Comparison of ENCODE assay signal across 17 mouse cellular contexts in the genomic region with DNA sequence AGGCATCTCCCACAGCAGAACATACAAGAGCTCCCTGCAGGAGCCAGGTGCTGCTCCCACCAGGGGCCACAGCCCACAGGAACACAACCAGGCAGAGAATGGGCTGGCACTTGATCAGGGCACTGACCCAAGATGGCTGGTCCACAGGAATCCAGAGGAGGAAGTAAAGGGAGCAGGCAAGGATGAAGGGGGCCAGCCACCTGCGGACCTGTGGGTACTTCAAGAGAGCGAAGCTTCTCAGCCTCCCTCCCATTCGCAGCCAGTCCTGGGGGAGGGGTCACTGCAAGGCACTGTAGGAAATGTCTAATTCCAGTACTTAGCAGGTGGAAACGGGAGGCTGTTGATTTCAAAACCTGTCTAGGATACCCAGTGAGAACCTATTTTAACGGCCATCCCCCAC. TPM values are rescaled to one million over a fixed set of nuclear protein-coding genes. Genes with fewer than 3 reads are reported as not detected.
DNase-seq lines count a peak whose midpoint lies in the region; ATAC-seq and TF ChIP-seq lines count a peak whose summit lies in the region.
"Had no signal": no experiment of that assay in that cellular context is flagged by ENCODE, and none has a peak within 500 bp of the region (broad histone marks: within the 10 kb centered on the region; RNA-seq: fewer than 3 reads in every experiment).

No protein-coding gene starts in this region.

- H3K9me3 ChIP-seq in lung, embryonic 14.5 days (ENCODE audit: low read depth, low read length) = no peaks in the 10 kb centered on the region
- H3K9me3 ChIP-seq in erythroblast, embryonic 14.5 days (ENCODE audit: control insufficient read depth, low read length) = no peaks in the 10 kb centered on the region
- H3K9me3 ChIP-seq in liver, embryonic 14.5 days (ENCODE audit: control insufficient read depth, low read length) = no peaks in the 10 kb centered on the region
- H3K9me3 ChIP-seq: embryonic facial prominence, embryonic 15.5 days; hindbrain, embryonic 13.5 days; neural tube, embryonic 13.5 days had no signal

- H3K27me3 ChIP-seq in lung, embryonic 14.5 days (ENCODE audit: insufficient read depth, low read length) = no peaks in the 10 kb centered on the region
- no peaks in the 10 kb centered on the region for H3K27me3 ChIP-seq in erythroblast, embryonic 14.5 days (ENCODE audit: control insufficient read depth)
- H3K27me3 ChIP-seq in liver, embryonic 14.5 days (ENCODE audit: control insufficient read depth, insufficient read depth, low read length) = no peaks in the 10 kb centered on the region
- H3K27me3 ChIP-seq: embryonic facial prominence, embryonic 15.5 days; hindbrain, embryonic 13.5 days; neural tube, embryonic 13.5 days had no signal

- H3K4me2 ChIP-seq in lung, embryonic 14.5 days = peak overlapping the region; percentile 3; the same call in 1 of the 2 replicates
- peak overlapping the region; percentile 95 for H3K4me2 ChIP-seq in liver, embryonic 14.5 days (ENCODE audit: low read depth)
- H3K4me2 ChIP-seq: embryonic facial prominence, embryonic 15.5 days; hindbrain, embryonic 13.5 days; neural tube, embryonic 13.5 days had no signal

- WGBS in lung, embryonic 14.5 days = 77% methylated on average over 5 of the region's 5 CpGs
- 17% methylated on average over 5 of the region's 5 CpGs for WGBS in liver, embryonic 14.5 days (ENCODE audit: insufficient replicate concordance)

- 0 out of 2 replicates have a peak, but pooled peaks have one; percentile 2 for ATAC-seq in lung, embryonic 14.5 days (ENCODE audit: insufficient read depth)
- ATAC-seq in liver, embryonic 14.5 days (ENCODE audit: insufficient read depth) = peak; percentile 54

- no peak for TF ChIP-seq EP300 in liver, embryonic 14.5 days (IDR thresholded peaks at IDR 0.05; ENCODE audit: low read depth)

- H3K4me1 ChIP-seq in lung, embryonic 14.5 days (ENCODE audit: insufficient read depth) = no peaks in the 10 kb centered on the region
- H3K4me1 ChIP-seq in erythroblast, embryonic 14.5 days (ENCODE audit: control insufficient read depth) = peaks cover 79% of the 10 kb centered on the region
- H3K4me1 ChIP-seq in liver, embryonic 14.5 days (replicated peaks; ENCODE audit: control insufficient read depth in 2 of 2, insufficient read depth in 2 of 2, low read length in 1 of 2) = peaks cover 31 to 39% of the 10 kb centered on the region in 2 experiments
- H3K4me1 ChIP-seq: embryonic facial prominence, embryonic 15.5 days; hindbrain, embryonic 13.5 days; neural tube, embryonic 13.5 days had no signal

- H3K4me3 ChIP-seq in lung, embryonic 14.5 days (ENCODE audit: low read depth, low read length) = peak overlapping the region; percentile 8; the same call in 1 of the 2 replicates
- peak overlapping the region; percentile 74 for H3K4me3 ChIP-seq in erythroblast, embryonic 14.5 days (replicated peaks)
- peak overlapping the region; percentile 69 to 71 for H3K4me3 ChIP-seq in liver, embryonic 14.5 days (ENCODE audit: insufficient read depth in 1 of 2, low read depth in 2 of 2, low read length in 2 of 2)
- H3K4me3 ChIP-seq: embryonic facial prominence, embryonic 15.5 days; hindbrain, embryonic 13.5 days; neural tube, embryonic 13.5 days had no signal

- TF ChIP-seq CTCF in lung, embryonic 14.5 days (IDR thresholded peaks at IDR 0.05; ENCODE audit: low read depth) = no peak
- TF ChIP-seq CTCF in liver, embryonic 14.5 days (IDR thresholded peaks at IDR 0.05; ENCODE audit: low read depth) = no peak

- H3K36me3 ChIP-seq in lung, embryonic 14.5 days (ENCODE audit: insufficient read depth) = peaks cover 58% of the 10 kb centered on the region
- peaks cover 93% of the 10 kb centered on the region for H3K36me3 ChIP-seq in erythroblast, embryonic 14.5 days (ENCODE audit: control insufficient read depth)
- H3K36me3 ChIP-seq in liver, embryonic 14.5 days (replicated peaks; ENCODE audit: control insufficient read depth, insufficient read depth, low read depth) = peaks cover 39% of the 10 kb centered on the region

- no peak overlapping the region; the same call in 1 of the 2 replicates for H3K9ac ChIP-seq in lung, embryonic 14.5 days
- H3K9ac ChIP-seq in liver, embryonic 14.5 days (replicated peaks) = peak overlapping the region; percentile 90
- H3K9ac ChIP-seq: embryonic facial prominence, embryonic 15.5 days; hindbrain, embryonic 13.5 days; neural tube, embryonic 13.5 days had no signal

- peak; percentile 63 for DNase-seq in cerebellum, adult 11-12 months
- no peak for DNase-seq in cerebellum, adult 11 months
- DNase-seq in lung, embryonic 14.5 days = no peak
- DNase-seq in lung, postnatal 10 days = no peak
- no peak for DNase-seq in liver, embryonic 14.5 days (ENCODE audit: low read depth in 3 of 3, low spot score in 3 of 3)
- no peak for DNase-seq in gastrocnemius, postnatal 25 days
- DNase-seq in frontal cortex, postnatal 25 days (ENCODE audit: low spot score in 2 of 2) = no peak
- DNase-seq: adrenal gland, postnatal 14 days; heart, adult 11 months; layer of hippocampus, adult 9-11 months; left cerebral cortex, postnatal 4 days; lung, postnatal 36 days; thymus, postnatal 14 days had no signal

- no peak overlapping the region for H3K27ac ChIP-seq in lung, embryonic 14.5 days (ENCODE audit: low read depth)
- H3K27ac ChIP-seq in liver, embryonic 14.5 days = peak overlapping the region; percentile 99
- H3K27ac ChIP-seq: embryonic facial prominence, embryonic 15.5 days; hindbrain, embryonic 13.5 days; neural tube, embryonic 13.5 days had no signal

RNA-seq across cellular contexts. Expression of gene Tmem86b, which starts 1.6 kb away (rescaled TPM):
- 1.0 and 1.3 TPM in 2 replicates for polyA plus RNA-seq in lung, embryonic 14.5 days (2014; fragmentation: Nextera tagmentation; extraction: Ambion mirVana)
- polyA plus RNA-seq in erythroblast, embryonic 14.5 days (2012) = 2.3 and 2.7 TPM in 2 replicates
- polyA plus RNA-seq in liver, embryonic 14.5 days (2012; rRNA removed) = 36.4 and 51.0 TPM in 2 replicates
- 30.5 and 32.9 TPM in 2 replicates for polyA plus RNA-seq in liver, embryonic 14.5 days (2014; fragmentation: Nextera tagmentation; extraction: Ambion mirVana)
- total RNA-seq in gastrocnemius, postnatal 25 days (2021) = 1 to 10 TPM; 2.4 to 3.0 TPM

RNA-seq across cellular contexts. Expression of gene Ptprh, which starts 25.7 kb away (rescaled TPM):
- not detected in 2 replicates for polyA plus RNA-seq in lung, embryonic 14.5 days (2014; fragmentation: Nextera tagmentation; extraction: Ambion mirVana)
- not detected in 2 replicates for polyA plus RNA-seq in erythroblast, embryonic 14.5 days (2012)
- polyA plus RNA-seq in liver, embryonic 14.5 days (2012; rRNA removed) = not detected in 2 replicates
- polyA plus RNA-seq in liver, embryonic 14.5 days (2014; fragmentation: Nextera tagmentation; extraction: Ambion mirVana) = not detected in 2 replicates
- not detected for total RNA-seq in gastrocnemius, postnatal 25 days (2021)
- total RNA-seq: adrenal gland, postnatal 14 days had no signal
- polyA plus RNA-seq: embryonic facial prominence, embryonic 15.5 days had no signal

RNA-seq across cellular contexts. Expression of gene Ppp6r1, which starts 29.2 kb away (rescaled TPM):
- polyA plus RNA-seq in lung, embryonic 14.5 days (2014; fragmentation: Nextera tagmentation; extraction: Ambion mirVana) = 7.6 and 7.8 TPM in 2 replicates
- polyA plus RNA-seq in erythroblast, embryonic 14.5 days (2012) = 23.5 and 30.2 TPM in 2 replicates
- 30.8 and 33.6 TPM in 2 replicates for polyA plus RNA-seq in liver, embryonic 14.5 days (2012; rRNA removed)
- polyA plus RNA-seq in liver, embryonic 14.5 days (2014; fragmentation: Nextera tagmentation; extraction: Ambion mirVana) = 4.3 and 5.1 TPM in 2 replicates
- total RNA-seq in gastrocnemius, postnatal 25 days (2021) = 10 to 100 TPM; 41.8 to 46.2 TPM

RNA-seq across cellular contexts. Expression of gene Hspbp1, which starts 55.3 kb away (rescaled TPM):
- 94.0 and 98.5 TPM in 2 replicates for polyA plus RNA-seq in lung, embryonic 14.5 days (2014; fragmentation: Nextera tagmentation; extraction: Ambion mirVana)
- 12.9 and 13.0 TPM in 2 replicates for polyA plus RNA-seq in erythroblast, embryonic 14.5 days (2012)
- polyA plus RNA-seq in liver, embryonic 14.5 days (2012; rRNA removed) = 28.2 and 38.5 TPM in 2 replicates
- 56.7 and 60.6 TPM in 2 replicates for polyA plus RNA-seq in liver, embryonic 14.5 days (2014; fragmentation: Nextera tagmentation; extraction: Ambion mirVana)
- 10 to 100 TPM; 21.8 to 23.1 TPM for total RNA-seq in gastrocnemius, postnatal 25 days (2021)

Comparison
In these comparisons a context has a peak if more than half of its experiments do, and no peak if none do; other contexts are left out.
1. H3K4me3 ChIP-seq: peak in every context shown above with its lines; median percentile 74 in erythroblast, embryonic 14.5 days; 70 in liver, embryonic 14.5 days; 8 in lung, embryonic 14.5 days.